Mouse (Mus musculus): ENCODE data around the gene Raf1. TPM values are rescaled to one million over a fixed set of nuclear protein-coding genes. Genes with fewer than 3 reads are reported as not detected.

Raf1 gene
- polyA plus RNA-seq, 1 experiment from 2014 or later: 179 TPM

DNA sequence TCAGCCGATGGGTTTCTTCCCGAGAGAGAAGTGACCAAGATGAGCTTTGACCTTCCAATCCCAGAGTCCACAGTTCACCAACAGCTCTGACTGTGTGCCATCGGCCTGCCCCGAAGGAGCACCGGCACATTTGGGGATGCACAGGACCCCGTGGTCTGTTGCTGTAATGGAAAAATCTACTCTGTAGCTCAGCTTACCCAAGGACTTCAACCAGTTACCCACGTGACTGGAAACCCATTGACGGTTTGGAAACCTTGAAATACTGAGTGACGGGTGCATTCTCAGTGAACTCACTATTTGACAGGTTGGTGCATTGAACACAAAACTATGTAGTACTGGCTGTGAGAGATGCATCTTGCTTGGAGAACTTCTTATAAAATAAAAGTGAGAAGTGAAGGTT, 98.5 kb downstream of the Raf1 start:
- Histone ChIP-seq H3K4me3 (replicated peaks; ENCODE audit: low read depth, low read length) (no peak overlapping the region), H3K4me1 (ENCODE audit: control insufficient read depth, insufficient read depth, low read length) (no peaks in the 10 kb centered on the region), H3K27me3 (ENCODE audit: control insufficient read depth, insufficient read depth, low read length) (no peaks in the 10 kb centered on the region), H3K9me3 (ENCODE audit: control insufficient read depth, low read length) (no peaks in the 10 kb centered on the region), H3K36me3 (ENCODE audit: control insufficient read depth, insufficient read depth, low read length) (peaks cover 65% of the 10 kb centered on the region), H3K27ac (replicated peaks; ENCODE audit: low read depth, low read length) (no peak overlapping the region), H3K4me2 (ENCODE audit: low read length) (no peak overlapping the region), H3K9ac (replicated peaks; ENCODE audit: low read length) (no peak overlapping the region)
- WGBS: 89% methylated on average over 9 of the region's 9 CpGs
- DNase-seq (no peak), ATAC-seq (ENCODE audit: low FRiP score, low TSS enrichment) (no peak)

DNA sequence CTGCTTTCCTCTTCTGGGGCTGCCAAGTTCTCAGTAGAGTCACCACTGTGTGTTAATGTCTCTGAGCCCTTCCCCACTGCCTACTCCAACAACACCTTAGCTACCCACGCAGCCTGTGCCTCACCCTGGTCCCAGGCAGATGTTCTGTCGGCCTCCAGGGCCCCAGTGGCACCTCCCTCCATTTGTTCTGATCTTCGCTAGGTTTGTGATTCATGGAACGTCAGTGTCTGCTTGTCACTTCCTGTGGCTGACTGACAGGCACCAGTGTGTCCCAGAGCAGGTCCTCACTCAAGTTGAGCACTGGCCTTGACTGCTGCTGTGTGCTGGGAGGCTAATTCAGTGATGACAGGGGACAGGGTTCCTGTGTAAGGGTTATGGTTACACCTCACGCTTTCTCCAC, 99.0 kb downstream of the Raf1 start:
- 90% methylated on average over 5 of the region's 5 CpGs for WGBS
- DNase-seq (no peak), ATAC-seq (ENCODE audit: low FRiP score, low TSS enrichment) (no peak)
- Histone ChIP-seq H3K9me3 (ENCODE audit: control insufficient read depth, low read length) (no peaks in the 10 kb centered on the region), H3K36me3 (ENCODE audit: control insufficient read depth, insufficient read depth, low read length) (peaks cover 67% of the 10 kb centered on the region), H3K27me3 (ENCODE audit: control insufficient read depth, insufficient read depth, low read length) (no peaks in the 10 kb centered on the region), H3K4me2 (ENCODE audit: low read length) (no peak overlapping the region), H3K4me1 (ENCODE audit: control insufficient read depth, insufficient read depth, low read length) (no peaks in the 10 kb centered on the region), H3K9ac (replicated peaks; ENCODE audit: low read length) (no peak overlapping the region), H3K4me3 (replicated peaks; ENCODE audit: low read depth, low read length) (no peak overlapping the region), H3K27ac (replicated peaks; ENCODE audit: low read depth, low read length) (no peak overlapping the region)

DNA sequence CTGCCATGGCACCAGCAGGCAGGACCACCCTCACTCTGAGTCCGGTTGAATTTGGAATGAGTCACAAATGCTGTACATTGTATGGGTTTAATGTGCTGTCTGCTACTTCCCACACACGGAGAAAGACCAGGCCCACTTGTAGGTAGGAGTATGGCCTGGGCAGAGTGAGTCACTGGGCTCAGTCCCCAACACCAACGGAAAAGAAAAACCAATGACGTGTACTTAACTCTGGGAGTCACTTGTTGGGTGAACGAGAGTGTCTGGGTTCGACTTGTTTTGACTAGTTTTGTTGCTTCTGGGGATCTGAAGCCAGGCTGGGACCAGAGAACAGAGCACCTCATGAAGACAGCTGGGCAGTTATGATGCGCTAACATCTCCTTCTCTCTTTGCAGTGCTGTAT, 102.3 kb downstream of the Raf1 start:
- peaks cover 77% of the 10 kb centered on the region for H3K36me3 ChIP-seq (ENCODE audit: control insufficient read depth, insufficient read depth, low read length)
- H3K9ac ChIP-seq (replicated peaks; ENCODE audit: low read length): no peak overlapping the region
- H3K27me3 ChIP-seq (ENCODE audit: control insufficient read depth, insufficient read depth, low read length): no peaks in the 10 kb centered on the region
- WGBS: 93% methylated on average over 7 of the region's 7 CpGs
- H3K27ac ChIP-seq (replicated peaks; ENCODE audit: low read depth, low read length): no peak overlapping the region
- ATAC-seq (ENCODE audit: low FRiP score, low TSS enrichment): no peak
- no peaks in the 10 kb centered on the region for H3K9me3 ChIP-seq (ENCODE audit: control insufficient read depth, low read length)
- DNase-seq: no peak
- H3K4me2 ChIP-seq (ENCODE audit: low read length): no peak overlapping the region
- H3K4me1 ChIP-seq (ENCODE audit: control insufficient read depth, insufficient read depth, low read length): no peaks in the 10 kb centered on the region
- H3K4me3 ChIP-seq (replicated peaks; ENCODE audit: low read depth, low read length): no peak overlapping the region

Other genes with a start within 250 kb of the Raf1 start
- 31.6 and 34.4 TPM in 2 replicates for gene Tsen2, start 132.0 kb downstream of the Raf1 start, polyA plus RNA-seq (2014; fragmentation: Nextera tagmentation; extraction: Ambion mirVana)
- 0.20 and 0.34 TPM in 2 replicates for gene Mkrn2os, start 84.1 kb downstream of the Raf1 start, polyA plus RNA-seq (2014; fragmentation: Nextera tagmentation; extraction: Ambion mirVana)
- gene Mkrn2, start 74.7 kb downstream of the Raf1 start, polyA plus RNA-seq (2014; fragmentation: Nextera tagmentation; extraction: Ambion mirVana): 27.8 and 34.9 TPM in 2 replicates
- gene Tmem40, start 85.8 kb upstream of the Raf1 start, polyA plus RNA-seq (2014; fragmentation: Nextera tagmentation; extraction: Ambion mirVana): 0.66 and 1.4 TPM in 2 replicates
- gene Cand2, start 97.9 kb upstream of the Raf1 start, polyA plus RNA-seq (2014; fragmentation: Nextera tagmentation; extraction: Ambion mirVana): 9.0 and 12.6 TPM in 2 replicates
- 1,221 and 1,292 TPM in 2 replicates for gene Rpl32, start 132.1 kb upstream of the Raf1 start, polyA plus RNA-seq (2014; fragmentation: Nextera tagmentation; extraction: Ambion mirVana)
- gene Efcab12, start 161.8 kb upstream of the Raf1 start, polyA plus RNA-seq (2014; fragmentation: Nextera tagmentation; extraction: Ambion mirVana): 2.5 and 3.2 TPM in 2 replicates
- gene Mbd4, start 176.7 kb upstream of the Raf1 start, polyA plus RNA-seq (2014; fragmentation: Nextera tagmentation; extraction: Ambion mirVana): 5.3 and 10.2 TPM in 2 replicates
- 19.1 and 28.1 TPM in 2 replicates for gene Ift122, start 176.8 kb upstream of the Raf1 start, polyA plus RNA-seq (2014; fragmentation: Nextera tagmentation; extraction: Ambion mirVana)

Data from midbrain, embryonic 14.5 days (tissue).